Mouse (Mus musculus) adrenal gland, adult 8-10 months (tissue): ENCODE data around the gene Anapc11. TPM values are rescaled to one million over a fixed set of nuclear protein-coding genes. Genes with fewer than 3 reads are reported as not detected.

ENCODE experiments used
- DNase-seq: peaks from one replicate; pipeline ENCODE4 v3.0.0; 2022
- microRNA-seq, 2 experiments: library from miRNA; unstranded; fragments of <30 nt; microRNA quantifications; one replicate each; pipeline ENCODE4 v1.2.0; 2022
- total RNA-seq, 4 experiments: library from RNA; stranded (reverse); gene quantifications; 2 replicates each; pipeline ENCODE4 v1.2.4; 2022

Anapc11 gene
- total RNA-seq, 4 experiments from 2014 or later: 90.3 to 112 (median 98.6) TPM

DNA sequence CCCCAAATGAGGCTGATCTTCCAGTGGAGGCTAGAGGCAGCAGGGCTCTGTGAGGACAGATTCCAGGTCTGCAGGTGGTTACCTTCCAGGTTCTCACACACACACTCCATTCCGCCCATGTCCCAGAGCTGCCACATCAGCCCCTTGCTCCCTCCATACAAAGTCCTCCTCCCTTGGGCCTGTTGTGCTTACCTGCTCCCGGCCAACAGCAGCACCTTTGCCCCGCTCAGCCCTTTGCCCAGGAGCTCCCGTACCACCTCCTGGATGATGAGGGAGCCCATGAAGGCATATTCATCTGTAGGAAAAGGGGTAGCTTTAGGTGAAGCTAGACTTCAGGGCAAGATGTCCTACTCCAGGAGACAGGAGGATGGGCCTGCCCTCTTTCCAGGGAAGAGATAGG is 59.1 kb downstream of the Anapc11 start:
- no peak for DNase-seq

Small RNAs within 50 kb of the gene (microRNA-seq; reads per million reads assigned to microRNA genes)
- 0 to 0.50 reads per million in 2 experiments for gene Mir6936

Other genes with a start within 250 kb of the Anapc11 start
- gene Actg1, start 249.9 kb upstream of the Anapc11 start, total RNA-seq: 1,000 to 10,000 TPM; 1,100 to 1,474 (median 1,219) TPM
- gene Fscn2, start 236.9 kb upstream of the Anapc11 start, total RNA-seq: 1 to 10 TPM in 1 of 4 experiments, under 1 TPM in 2, not detected in 1; 0.16 to 1.2 (median 0.42) TPM
- 10 to 100 TPM; 18.4 to 39.6 (median 33.4) TPM for gene Faap100, start 219.7 kb upstream of the Anapc11 start, total RNA-seq
- gene Nploc4, start 160.7 kb upstream of the Anapc11 start, total RNA-seq: 100 to 1,000 TPM in 2 of 4 experiments, 10 to 100 TPM in 2; 89.1 to 108 (median 99.5) TPM
- 1 to 10 TPM in 2 of 4 experiments, not detected in 2; 2.8 to 6.6 TPM for gene Tspan10, start 155.8 kb upstream of the Anapc11 start, total RNA-seq
- gene Pde6g, start 144.9 kb upstream of the Anapc11 start, total RNA-seq: under 1 TPM; 0.16 to 0.49 (median 0.33) TPM
- 10 to 100 TPM; 25.6 to 34.1 (median 32.2) TPM for gene Oxld1, start 140.4 kb upstream of the Anapc11 start, total RNA-seq
- 10 to 100 TPM; 24.2 to 33.4 (median 29.4) TPM for gene Ccdc137, start 140.3 kb upstream of the Anapc11 start, total RNA-seq
- 10 to 100 TPM; 22.8 to 38.7 (median 29.5) TPM for gene Arl16, start 130.8 kb upstream of the Anapc11 start, total RNA-seq
- gene Mrpl12, start 113.8 kb upstream of the Anapc11 start, total RNA-seq: 10 to 100 TPM; 77.6 to 95.8 (median 90.1) TPM
- gene Slc25a10, start 106.6 kb upstream of the Anapc11 start, total RNA-seq: 100 to 1,000 TPM; 121 to 174 (median 163) TPM
- gene Gcgr, start 67.7 kb upstream of the Anapc11 start, total RNA-seq: 1 to 10 TPM in 3 of 4 experiments, under 1 TPM in 1; 0.87 to 4.0 (median 2.3) TPM
- gene Mcrip1, start 48.7 kb upstream of the Anapc11 start, total RNA-seq: 10 to 100 TPM; 62.9 to 67.8 (median 65.3) TPM
- 1 to 10 TPM in 3 of 4 experiments, under 1 TPM in 1; 0.78 to 2.8 (median 1.2) TPM for gene Ppp1r27, start 47.3 kb upstream of the Anapc11 start, total RNA-seq
- gene P4hb, start 25.2 kb upstream of the Anapc11 start, total RNA-seq: 100 to 1,000 TPM; 439 to 580 (median 550) TPM
- 100 to 1,000 TPM; 356 to 389 (median 365) TPM for gene Arhgdia, start 16.8 kb upstream of the Anapc11 start, total RNA-seq
- 100 to 1,000 TPM in 1 of 4 experiments, 10 to 100 TPM in 3; 52.1 to 102 (median 72.7) TPM for gene Alyref, start 56 bp upstream of the Anapc11 start, total RNA-seq
- 1 to 10 TPM in 2 of 4 experiments, not detected in 2; 1.3 to 2.1 TPM for gene Npb, start 10.1 kb downstream of the Anapc11 start, total RNA-seq
- 100 to 1,000 TPM; 201 to 310 (median 259) TPM for gene Pcyt2, start 19.5 kb downstream of the Anapc11 start, total RNA-seq
- 10 to 100 TPM; 61.1 to 97.1 (median 75.7) TPM for gene Sirt7, start 26.8 kb downstream of the Anapc11 start, total RNA-seq
- 10 to 100 TPM; 53.2 to 74.4 (median 69.7) TPM for gene Mafg, start 35.2 kb downstream of the Anapc11 start, total RNA-seq
- 1 to 10 TPM in 3 of 4 experiments, under 1 TPM in 1; 0.73 to 2.0 (median 1.3) TPM for gene Pycr1, start 45.3 kb downstream of the Anapc11 start, total RNA-seq
- gene Myadml2, start 49.7 kb downstream of the Anapc11 start, total RNA-seq: 1 to 10 TPM in 1 of 4 experiments, under 1 TPM in 2, not detected in 1; 0.65 to 1.2 (median 0.81) TPM
- gene Notum, start 62.8 kb downstream of the Anapc11 start, total RNA-seq: 1 to 10 TPM; 5.1 to 9.0 (median 7.2) TPM
- gene Aspscr1, start 74.6 kb downstream of the Anapc11 start, total RNA-seq: 100 to 1,000 TPM; 101 to 108 (median 106) TPM
- 10 to 100 TPM; 49.3 to 61.7 (median 55.7) TPM for gene Cenpx, start 115.3 kb downstream of the Anapc11 start, total RNA-seq
- 10 to 100 TPM; 26.1 to 57.9 (median 42.3) TPM for gene Lrrc45, start 115.5 kb downstream of the Anapc11 start, total RNA-seq
- gene Rac3, start 123.0 kb downstream of the Anapc11 start, total RNA-seq: 10 to 100 TPM; 11.1 to 23.9 (median 15.9) TPM
- gene Dcxr, start 128.9 kb downstream of the Anapc11 start, total RNA-seq: 100 to 1,000 TPM in 2 of 4 experiments, 10 to 100 TPM in 2; 41.6 to 142 (median 76.2) TPM
- 10 to 100 TPM in 1 of 4 experiments, 1 to 10 TPM in 3; 4.8 to 11.4 (median 6.5) TPM for gene Cbr2, start 133.7 kb downstream of the Anapc11 start, total RNA-seq
- 10 to 100 TPM in 3 of 4 experiments, 1 to 10 TPM in 1; 9.3 to 13.1 (median 11.6) TPM for gene Hmga1b, start 164.4 kb downstream of the Anapc11 start, total RNA-seq
- gene Rfng, start 185.8 kb downstream of the Anapc11 start, total RNA-seq: 10 to 100 TPM; 17.3 to 21.4 (median 20.5) TPM
- gene Gps1, start 185.9 kb downstream of the Anapc11 start, total RNA-seq: 100 to 1,000 TPM; 138 to 150 (median 147) TPM
- gene Dus1l, start 198.0 kb downstream of the Anapc11 start, total RNA-seq: 10 to 100 TPM; 62.8 to 71.6 (median 70.5) TPM
- 1,000 to 10,000 TPM in 1 of 4 experiments, 100 to 1,000 TPM in 3; 300 to 1,377 (median 701) TPM for gene Fasn, start 226.1 kb downstream of the Anapc11 start, total RNA-seq